Mouse (Mus musculus): ENCODE results near the gene Capn3. TPM values are rescaled to one million over a fixed set of nuclear protein-coding genes. Genes with fewer than 3 reads are reported as not detected.

The Capn3 gene
- polyA plus RNA-seq (2012; rRNA removed) = 2.4 and 2.6 TPM in 2 replicates

GRCm38 (mm10) chr2:120455719-120456118, at the start of gene Capn3:
TSS of gene Capn3 (plus strand) at chr2:120456019.
- DNase-seq (ENCODE audit: low spot score) = no peak

GRCm38 (mm10) chr2:120411096-120411628, 44.7 kb upstream of the Capn3 start:
- no peak for DNase-seq (ENCODE audit: low spot score)

GRCm38 (mm10) chr2:120414113-120414512, 41.7 kb upstream of the Capn3 start:
- no peak for DNase-seq (ENCODE audit: low spot score)

- no peak for DNase-seq (ENCODE audit: low spot score)
Measured at GRCm38 (mm10) chr2:120414738-120415414, 40.9 kb upstream of the Capn3 start.

GRCm38 (mm10) chr2:120424386-120424785, 31.4 kb upstream of the Capn3 start:
- DNase-seq (ENCODE audit: low spot score) = no peak

- no peak for DNase-seq (ENCODE audit: low spot score)
Measured at GRCm38 (mm10) chr2:120444486-120444885, 11.3 kb upstream of the Capn3 start.

GRCm38 (mm10) chr2:120446373-120446772, 9.4 kb upstream of the Capn3 start:
- no peak for DNase-seq (ENCODE audit: low spot score)

- DNase-seq (ENCODE audit: low spot score) = no peak
Measured at GRCm38 (mm10) chr2:120447306-120447705, 8.5 kb upstream of the Capn3 start.

- DNase-seq (ENCODE audit: low spot score) = no peak
Measured at GRCm38 (mm10) chr2:120450724-120451123, 5.1 kb upstream of the Capn3 start.

GRCm38 (mm10) chr2:120452600-120452999, 3.2 kb upstream of the Capn3 start:
- DNase-seq (ENCODE audit: low spot score) = no peak

GRCm38 (mm10) chr2:120454987-120455386, 832 bp upstream of the Capn3 start:
- DNase-seq (ENCODE audit: low spot score) = no peak

GRCm38 (mm10) chr2:120460216-120460615, 4.4 kb downstream of the Capn3 start:
- no peak for DNase-seq (ENCODE audit: low spot score)

GRCm38 (mm10) chr2:120463328-120463727, 7.5 kb downstream of the Capn3 start:
- DNase-seq (ENCODE audit: low spot score) = no peak

GRCm38 (mm10) chr2:120464091-120464490, 8.3 kb downstream of the Capn3 start:
- DNase-seq (ENCODE audit: low spot score) = no peak

- no peak for DNase-seq (ENCODE audit: low spot score)
Measured at GRCm38 (mm10) chr2:120464732-120465396, 9.0 kb downstream of the Capn3 start.

GRCm38 (mm10) chr2:120465397-120465785, 9.6 kb downstream of the Capn3 start:
- DNase-seq (ENCODE audit: low spot score) = no peak

- DNase-seq (ENCODE audit: low spot score) = no peak
Measured at GRCm38 (mm10) chr2:120468011-120468410, 12.2 kb downstream of the Capn3 start.

- DNase-seq (ENCODE audit: low spot score) = no peak
Measured at GRCm38 (mm10) chr2:120469220-120469619, 13.4 kb downstream of the Capn3 start.

- no peak for DNase-seq (ENCODE audit: low spot score)
Measured at GRCm38 (mm10) chr2:120469715-120470114, 13.9 kb downstream of the Capn3 start.

- no peak for DNase-seq (ENCODE audit: low spot score)
Measured at GRCm38 (mm10) chr2:120470856-120471255, 15.0 kb downstream of the Capn3 start.

GRCm38 (mm10) chr2:120476277-120477087, 20.7 kb downstream of the Capn3 start:
- DNase-seq (ENCODE audit: low spot score) = no peak

- peak; percentile 41 for DNase-seq (ENCODE audit: low spot score)
Measured at GRCm38 (mm10) chr2:120478600-120478999, 22.8 kb downstream of the Capn3 start.

Measured in urinary bladder, adult 2 months (tissue).